Mouse (Mus musculus): ENCODE results near the gene Cmtm1.
"Not testable (repeated sequence)": the region's sequence is repeated elsewhere in the genome, so short reads cannot be mapped to it uniquely, and the experiment has no call there.

Gene Cmtm1

GRCm38 (mm10) chr8:104321267-104321666, 11.3 kb upstream of the Cmtm1 start, which contains the start of gene Gm11020:
Gm11020 (plus strand) TSS chr8:104321567.
- DNase-seq (ENCODE audit: low read depth), result not testable (repeated sequence)

- peak; percentile 14 for DNase-seq (ENCODE audit: low read depth)
These were observed 3.4 kb upstream of the Cmtm1 start for GRCm38 (mm10) chr8:104313311-104313710.

- DNase-seq (ENCODE audit: low read depth), result not testable (repeated sequence)
These were observed 2.1 kb upstream of the Cmtm1 start for GRCm38 (mm10) chr8:104312023-104312422.

- not testable (repeated sequence) for DNase-seq (ENCODE audit: low read depth)
These were observed 1.6 kb downstream of the Cmtm1 start for GRCm38 (mm10) chr8:104308341-104308740.

- no peak for DNase-seq (ENCODE audit: low read depth)
These were observed 5.0 kb downstream of the Cmtm1 start for GRCm38 (mm10) chr8:104304962-104305361.

- DNase-seq (ENCODE audit: low read depth), result not testable (repeated sequence)
These were observed 7.4 kb downstream of the Cmtm1 start for GRCm38 (mm10) chr8:104302536-104302935.

GRCm38 (mm10) chr8:104301577-104301976, 8.4 kb downstream of the Cmtm1 start:
- DNase-seq (ENCODE audit: low read depth), result not testable (repeated sequence)

GRCm38 (mm10) chr8:104294396-104294795, 15.5 kb downstream of the Cmtm1 start:
- DNase-seq (ENCODE audit: low read depth), result no peak

GRCm38 (mm10) chr8:104293081-104293480, 16.9 kb downstream of the Cmtm1 start, which contains the start of gene Cmtm2a:
Cmtm2a (minus strand) TSS chr8:104293181.
- DNase-seq (ENCODE audit: low read depth), result not testable (repeated sequence)

GRCm38 (mm10) chr8:104268937-104269440, 41.0 kb downstream of the Cmtm1 start:
- no peak for DNase-seq (ENCODE audit: low read depth)

GRCm38 (mm10) chr8:104268368-104268767, 41.6 kb downstream of the Cmtm1 start:
- no peak for DNase-seq (ENCODE audit: low read depth)

- DNase-seq (ENCODE audit: low read depth), result not testable (repeated sequence)
These were observed 45.5 kb downstream of the Cmtm1 start for GRCm38 (mm10) chr8:104264271-104264935.

GRCm38 (mm10) chr8:104261802-104262201, 48.1 kb downstream of the Cmtm1 start:
- DNase-seq (ENCODE audit: low read depth), result not testable (repeated sequence)

- no peak for DNase-seq (ENCODE audit: low read depth)
These were observed 56.9 kb downstream of the Cmtm1 start for GRCm38 (mm10) chr8:104253016-104253415.

GRCm38 (mm10) chr8:104251461-104251860, 58.5 kb downstream of the Cmtm1 start:
- DNase-seq (ENCODE audit: low read depth), result no peak

GRCm38 (mm10) chr8:104250439-104251367, 59.2 kb downstream of the Cmtm1 start, which contains the start of gene Cklf:
Cklf (plus strand) TSS chr8:104250861.
- peak; percentile 84 for DNase-seq (ENCODE audit: low read depth)

- DNase-seq (ENCODE audit: low read depth), result no peak
These were observed 60.4 kb downstream of the Cmtm1 start for GRCm38 (mm10) chr8:104249442-104249996.

GRCm38 (mm10) chr8:104248276-104248675, 61.7 kb downstream of the Cmtm1 start, which contains the start of gene Tk2:
Tk2 (minus strand) TSS chr8:104248558.
- peak; percentile 20 for DNase-seq (ENCODE audit: low read depth)

GRCm38 (mm10) chr8:104247908-104248275, 62.1 kb downstream of the Cmtm1 start:
- DNase-seq (ENCODE audit: low read depth), result no peak

GRCm38 (mm10) chr8:104247054-104247907, 62.7 kb downstream of the Cmtm1 start:
- no peak for DNase-seq (ENCODE audit: low read depth)

GRCm38 (mm10) chr8:104246621-104247020, 63.3 kb downstream of the Cmtm1 start:
- no peak for DNase-seq (ENCODE audit: low read depth)

Measured in fibroblast of lung, adult 2 months (primary cell).